Mouse (Mus musculus) T-helper 17 cell (primary cell): ENCODE measurements around the gene Prph.

Experiments used
- in situ Hi-C, 2 experiments: fragments of 300-600 bp; cut with MboI, MseI; formaldehyde crosslinking; loops; 1 replicate in 1 of 2; 2 replicates in 1 of 2; pipeline ENCODE4 v1.15.1; 2025; ENCODE audit warnings: high pct_unique_total_duplicates in 2 of 2

The Prph gene

DNA sequence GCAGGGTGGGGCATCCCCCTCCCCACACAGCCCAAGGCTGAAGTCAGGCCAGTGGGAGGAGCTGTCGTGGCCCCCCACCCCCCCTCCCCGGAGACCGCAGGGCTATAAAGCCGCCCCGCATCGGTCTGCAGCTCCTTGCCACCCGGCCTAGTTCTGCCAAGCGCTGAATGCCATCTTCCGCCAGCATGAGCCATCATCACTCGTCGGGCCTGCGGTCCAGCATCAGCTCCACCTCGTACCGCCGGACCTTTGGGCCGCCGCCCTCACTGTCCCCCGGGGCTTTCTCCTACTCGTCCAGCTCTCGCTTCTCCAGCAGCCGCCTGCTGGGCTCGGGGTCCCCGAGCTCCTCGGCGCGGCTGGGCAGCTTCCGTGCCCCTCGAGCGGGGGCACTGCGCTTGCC is at the start of gene Prph:
Prph (plus strand) TSS at position 135 of the 400 bp plus-strand sequence.
- in situ Hi-C loops = loop anchor here (5.0 to 10.0 kb wide), 2 partner anchors 60 to 72 kb away; partner anchors contain the start of gene Spats2 (in 1 of the 2)

DNA sequence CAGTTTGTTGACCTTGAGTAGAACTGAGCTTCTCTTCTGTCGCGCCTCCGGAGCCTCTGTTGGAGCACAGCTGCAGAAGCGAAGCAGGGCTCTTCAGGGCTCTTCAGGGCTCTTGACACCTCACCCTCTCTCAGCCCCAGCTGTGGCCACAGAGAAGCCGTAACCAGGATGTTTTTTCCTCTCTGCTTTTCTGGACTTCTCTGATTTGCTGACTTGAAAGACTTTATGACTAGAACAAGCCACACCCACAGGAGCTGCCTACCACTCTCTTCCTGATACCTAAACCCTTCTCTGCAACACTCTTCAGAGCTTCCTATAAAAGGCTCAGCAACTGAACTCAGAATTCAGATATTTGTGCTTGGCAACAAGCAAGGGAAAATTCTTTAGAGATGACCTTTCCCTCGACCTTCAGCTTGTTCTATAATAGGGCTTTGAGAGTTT is 46.2 kb upstream of the Prph start:
- in situ Hi-C loops = no loop called here

DNA sequence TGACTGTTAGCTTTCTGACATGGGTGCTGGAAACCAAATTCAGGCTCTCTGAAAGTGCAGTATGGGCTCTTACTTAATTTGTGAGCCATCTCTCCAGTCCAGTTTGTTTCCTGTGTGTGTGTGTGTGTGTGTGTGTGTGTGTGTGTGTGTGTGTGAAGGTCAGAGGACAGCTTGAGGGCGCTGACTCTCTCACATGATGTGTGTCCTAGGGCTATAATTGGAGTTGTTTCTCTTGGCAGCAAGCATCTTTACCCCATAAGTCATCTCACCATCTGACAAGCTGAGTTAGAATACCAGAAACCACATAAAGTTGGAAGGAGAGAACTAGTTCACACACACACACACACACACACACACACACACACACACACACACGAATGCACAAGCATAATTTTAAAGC is 44.1 kb upstream of the Prph start:
- in situ Hi-C loops = no loop called here

DNA sequence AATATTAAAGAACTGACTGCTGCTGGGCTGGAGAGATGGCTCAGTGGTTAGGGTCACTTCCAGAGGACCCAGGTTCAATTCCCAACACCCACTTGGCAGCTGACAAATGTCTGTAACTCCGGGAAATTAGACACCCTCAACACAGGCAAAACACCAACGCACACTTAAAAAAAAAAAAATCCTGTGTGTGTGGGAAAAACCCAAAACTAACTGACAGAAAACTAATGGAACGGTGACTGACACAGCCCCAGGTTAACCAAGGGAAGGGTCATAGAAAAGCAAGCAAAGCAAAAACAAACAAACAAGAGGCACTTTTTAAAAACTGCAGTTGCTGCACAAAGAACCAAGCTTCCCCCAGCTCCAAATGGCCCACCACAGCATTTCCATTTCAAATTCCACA is 43.0 kb upstream of the Prph start:
- in situ Hi-C loops = no loop called here

DNA sequence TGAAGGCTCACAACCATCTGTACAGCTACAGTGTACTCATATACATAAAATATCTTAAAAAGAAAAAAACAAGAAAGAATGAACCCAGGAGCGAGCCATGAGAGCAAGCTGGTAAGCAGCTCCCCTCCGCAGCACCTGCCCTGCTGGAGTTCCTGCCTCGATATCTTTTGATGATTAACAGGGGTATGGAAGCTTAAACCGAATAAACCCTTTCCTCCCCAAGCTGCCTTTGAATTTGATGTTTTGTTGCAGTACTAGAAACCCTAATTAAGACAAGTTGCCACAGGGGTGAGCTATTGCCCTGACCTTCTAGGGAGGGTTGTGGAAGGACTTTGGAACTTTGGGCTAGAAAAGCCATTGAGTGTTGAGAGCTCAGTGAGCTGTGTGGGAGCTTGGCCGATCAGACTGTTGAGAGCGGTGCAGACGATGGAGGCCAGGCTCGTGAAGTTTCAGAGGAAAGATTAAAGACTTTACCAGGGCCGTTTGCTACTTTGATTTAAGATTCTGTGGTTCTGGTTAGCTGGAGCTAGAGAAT is 40.4 kb upstream of the Prph start:
- in situ Hi-C loops = no loop called here

DNA sequence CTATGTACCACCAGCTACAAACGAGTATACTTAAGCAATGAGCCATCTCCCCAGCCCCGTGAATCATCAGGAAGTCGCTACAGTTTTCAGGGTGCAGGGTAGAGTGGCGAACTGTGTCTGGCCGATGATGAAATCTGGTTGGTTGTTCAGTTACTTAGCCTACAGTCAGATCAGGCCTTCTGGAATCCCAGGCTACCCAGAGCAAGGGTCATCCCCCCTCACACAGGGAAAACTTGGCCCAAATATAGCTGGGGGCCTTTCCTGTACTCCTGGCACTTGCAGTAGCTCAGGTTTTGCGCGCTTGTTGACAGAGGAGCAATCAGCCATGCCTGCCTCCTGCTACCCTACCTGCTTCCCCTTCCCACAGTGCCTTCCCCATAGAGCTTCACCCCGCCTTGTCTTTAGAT is 37.6 kb upstream of the Prph start:
- in situ Hi-C loops = no loop called here

DNA sequence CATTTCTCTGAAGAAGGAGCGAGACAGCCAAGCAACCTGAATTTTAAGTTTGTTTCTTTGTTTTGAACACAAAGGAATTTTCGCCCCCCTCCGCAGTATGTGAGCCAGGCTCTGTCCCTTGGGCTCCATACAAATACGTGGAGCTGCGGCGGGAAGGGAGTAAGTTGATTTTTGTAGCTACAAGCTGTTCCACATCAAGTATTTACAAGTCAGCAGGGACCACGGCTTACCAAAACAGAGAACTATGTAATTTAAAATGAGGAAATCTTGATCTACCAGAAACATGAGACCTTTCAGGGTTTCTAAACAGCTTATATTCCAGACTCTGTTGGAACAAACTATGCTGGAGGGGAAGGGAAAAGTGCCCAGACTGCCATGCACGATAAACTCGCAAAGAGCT is 37.0 kb upstream of the Prph start:
- in situ Hi-C loops = no loop called here

DNA sequence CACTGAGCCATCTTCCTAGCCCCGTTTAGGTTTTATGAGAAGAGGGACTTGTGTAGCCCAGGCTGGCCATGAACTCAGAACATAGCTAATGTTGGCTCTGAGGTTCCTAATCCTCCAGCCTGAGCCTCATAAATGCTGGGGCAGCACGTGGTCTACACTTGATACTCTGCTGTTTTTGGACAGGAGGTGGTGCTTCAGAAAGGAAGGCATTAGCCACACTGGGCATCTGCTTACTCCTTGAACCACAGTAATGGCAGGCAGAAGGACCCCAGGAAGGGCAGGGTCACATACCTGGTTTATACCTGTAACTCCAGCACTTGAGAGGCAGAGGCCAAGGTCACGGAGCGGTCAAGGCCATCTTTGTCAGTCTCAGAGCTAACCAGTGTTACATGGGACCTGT is 36.3 kb upstream of the Prph start:
- in situ Hi-C loops = no loop called here

DNA sequence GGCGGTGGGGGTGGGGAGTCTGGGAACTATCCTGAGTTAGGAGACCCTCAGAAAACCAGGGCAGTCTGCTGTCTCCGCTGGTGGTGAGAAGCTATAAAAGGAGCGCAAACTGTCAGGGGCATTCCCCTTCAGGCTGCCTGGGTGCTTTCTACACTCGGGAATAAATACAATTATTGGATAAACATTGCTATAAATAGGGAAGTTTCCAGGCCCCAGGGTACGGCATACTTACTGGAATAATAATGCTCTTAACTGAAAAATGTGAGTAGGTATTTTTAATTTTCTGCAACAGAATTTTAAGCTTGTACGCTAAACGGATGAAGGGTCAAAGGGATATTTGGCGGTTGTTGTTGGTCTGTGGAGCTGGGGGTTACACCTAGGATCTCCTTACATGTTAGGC is 35.5 kb upstream of the Prph start:
- in situ Hi-C loops = no loop called here

DNA sequence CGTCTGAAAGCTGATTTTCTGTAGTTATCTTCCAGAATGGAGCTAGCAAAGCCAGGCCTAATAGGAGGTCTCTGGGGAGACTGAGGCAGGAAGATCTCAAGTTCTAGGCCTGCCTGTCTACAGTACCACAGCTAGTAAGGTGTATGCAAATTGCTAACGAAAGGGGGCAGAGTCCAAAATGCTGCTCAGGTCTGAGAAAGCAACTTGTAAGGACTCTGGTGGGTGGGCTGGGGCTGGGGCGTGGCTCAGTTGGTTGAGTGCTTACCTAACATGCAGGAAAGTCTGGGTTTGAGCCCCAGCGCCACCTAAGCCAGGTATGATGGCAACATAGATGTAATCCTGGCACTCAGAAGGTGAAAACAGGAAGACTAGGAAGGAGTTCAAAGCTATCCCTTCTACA is 34.8 kb upstream of the Prph start:
- in situ Hi-C loops = no loop called here

DNA sequence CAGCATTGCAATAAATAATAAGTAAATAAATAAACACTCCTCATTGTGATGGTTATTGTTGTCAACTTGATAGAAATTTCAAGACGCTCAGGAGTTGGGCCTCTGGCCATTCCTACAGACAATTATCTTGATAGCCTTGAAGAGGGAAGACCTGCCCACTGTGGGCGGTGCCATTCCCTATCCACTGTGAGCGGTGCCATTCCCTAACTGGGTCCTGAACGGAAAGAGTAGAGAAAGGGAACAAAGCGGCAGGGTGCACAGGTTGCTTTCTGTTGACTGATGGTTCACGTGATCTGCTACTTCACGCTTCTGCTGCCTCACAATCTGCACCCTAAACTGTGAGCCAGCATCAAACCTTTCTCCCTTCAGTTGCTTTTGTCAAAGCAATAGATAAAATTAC is 33.7 kb upstream of the Prph start:
- in situ Hi-C loops = no loop called here

DNA sequence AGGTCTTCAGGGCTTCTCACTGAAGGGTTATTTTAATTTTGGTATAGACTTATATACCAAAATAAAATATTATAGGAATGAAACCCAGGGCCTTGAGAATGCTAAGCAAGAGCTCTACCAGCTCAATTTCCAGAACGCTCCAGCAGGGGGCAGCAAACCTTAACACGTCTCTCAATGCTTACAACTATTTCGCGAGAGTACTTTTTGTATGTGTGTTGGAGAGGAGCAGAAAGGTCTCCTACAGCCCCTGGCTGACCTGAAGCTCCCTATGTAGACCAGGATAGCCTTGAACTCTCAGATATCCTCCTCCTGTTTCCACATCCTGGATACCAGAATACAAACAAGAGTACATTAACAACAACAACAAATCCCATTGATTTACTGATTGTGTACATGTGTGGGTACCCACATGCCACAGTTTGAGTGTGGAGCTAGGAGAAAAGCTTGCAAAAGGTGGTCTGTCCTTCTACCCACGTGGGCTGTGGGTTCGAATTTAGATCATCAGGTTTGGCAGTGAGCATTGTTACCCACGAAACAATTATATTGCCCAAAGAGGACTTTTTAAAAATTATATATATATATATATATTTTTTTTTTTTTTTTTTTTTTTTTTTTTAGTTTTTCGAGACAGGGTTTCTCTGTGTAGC is 30.2 kb upstream of the Prph start:
- in situ Hi-C loops = no loop called here

DNA sequence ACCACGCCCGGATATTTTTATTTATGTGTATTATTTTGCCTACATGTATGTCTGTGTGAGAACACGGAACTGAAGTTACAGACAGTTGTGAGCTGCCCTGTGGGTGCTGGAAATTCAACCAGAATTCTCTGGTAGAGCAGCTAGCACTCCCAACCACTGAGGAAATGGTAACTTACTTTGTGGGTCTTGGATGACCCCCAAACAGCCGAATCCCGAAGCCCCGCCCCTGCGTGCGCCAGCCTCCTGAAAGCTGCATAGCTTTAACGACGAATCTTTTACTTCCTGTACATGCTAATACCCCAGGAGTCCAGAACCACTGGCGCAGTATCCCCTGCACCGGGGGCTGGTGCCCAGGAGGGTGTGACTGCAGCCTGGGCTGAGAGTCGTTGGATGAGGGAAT is 29.6 kb upstream of the Prph start:
- in situ Hi-C loops = no loop called here

DNA sequence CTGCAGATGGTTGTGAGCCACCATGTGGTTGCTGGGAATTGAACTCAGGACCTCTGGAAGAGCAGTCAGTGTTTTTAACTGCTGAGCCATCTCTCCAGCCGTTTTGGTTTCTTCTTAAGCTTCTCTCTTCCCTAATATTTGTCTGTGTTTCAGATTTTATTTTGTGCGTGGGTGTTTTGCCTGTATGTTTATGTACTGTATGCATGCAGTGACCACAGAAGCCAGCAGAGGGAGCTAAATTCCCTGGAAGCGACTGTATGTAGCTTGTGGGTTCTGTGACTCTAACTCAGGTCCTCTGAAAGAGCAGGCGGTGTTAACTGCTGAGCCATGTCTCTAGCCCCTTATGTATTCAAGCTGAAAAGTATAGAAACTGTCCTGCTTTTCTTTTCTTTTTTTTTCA is 28.7 kb upstream of the Prph start:
- in situ Hi-C loops = no loop called here

DNA sequence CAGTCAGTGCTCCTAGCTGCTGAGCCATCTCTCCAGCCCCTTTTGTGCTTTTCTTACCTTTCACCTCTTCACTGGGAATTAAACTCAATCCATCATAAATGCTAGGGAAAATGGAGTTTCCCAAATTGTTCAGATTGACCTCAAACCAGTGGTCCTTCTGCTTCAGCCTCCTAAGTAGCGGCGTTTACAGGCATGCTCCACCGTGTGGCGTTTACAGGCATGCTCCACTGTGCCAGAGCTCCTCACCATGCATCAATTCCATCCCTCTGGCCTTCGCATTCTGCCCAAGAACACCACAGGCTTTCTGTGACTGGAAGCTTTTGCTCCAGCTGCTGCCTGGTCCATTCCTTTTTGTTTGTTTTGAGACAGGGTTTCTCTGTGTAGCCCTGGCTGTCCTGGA is 27.9 kb upstream of the Prph start:
- in situ Hi-C loops = no loop called here

DNA sequence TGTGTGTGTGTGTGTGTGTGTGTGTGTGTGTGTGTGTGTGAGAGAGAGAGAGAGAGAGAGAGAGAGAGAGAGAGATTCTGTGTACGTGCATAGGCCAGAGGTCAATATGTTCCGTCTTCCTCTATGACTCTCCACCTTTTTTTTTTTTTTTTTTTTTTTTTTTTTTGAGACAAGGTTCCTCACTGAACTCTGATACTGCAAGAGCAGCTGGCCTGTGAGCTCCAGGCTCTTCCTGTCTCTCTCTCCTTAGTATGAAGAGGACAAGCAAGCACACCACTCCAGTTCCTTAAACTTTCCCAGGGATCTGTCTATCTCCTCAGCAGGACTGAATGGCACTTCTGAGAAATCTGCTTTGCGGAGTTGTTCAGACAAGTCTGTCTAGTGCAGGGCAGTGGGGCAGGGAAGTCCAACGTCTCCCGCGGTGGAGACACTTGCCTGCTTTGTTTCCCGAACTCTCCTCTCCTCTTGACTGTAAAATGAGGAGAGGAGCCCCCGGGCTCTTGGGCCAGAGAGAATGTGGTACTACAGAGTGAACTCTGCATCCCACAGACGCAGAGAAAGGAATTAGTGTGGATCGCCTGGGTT is 26.0 kb upstream of the Prph start:
- in situ Hi-C loops = no loop called here

DNA sequence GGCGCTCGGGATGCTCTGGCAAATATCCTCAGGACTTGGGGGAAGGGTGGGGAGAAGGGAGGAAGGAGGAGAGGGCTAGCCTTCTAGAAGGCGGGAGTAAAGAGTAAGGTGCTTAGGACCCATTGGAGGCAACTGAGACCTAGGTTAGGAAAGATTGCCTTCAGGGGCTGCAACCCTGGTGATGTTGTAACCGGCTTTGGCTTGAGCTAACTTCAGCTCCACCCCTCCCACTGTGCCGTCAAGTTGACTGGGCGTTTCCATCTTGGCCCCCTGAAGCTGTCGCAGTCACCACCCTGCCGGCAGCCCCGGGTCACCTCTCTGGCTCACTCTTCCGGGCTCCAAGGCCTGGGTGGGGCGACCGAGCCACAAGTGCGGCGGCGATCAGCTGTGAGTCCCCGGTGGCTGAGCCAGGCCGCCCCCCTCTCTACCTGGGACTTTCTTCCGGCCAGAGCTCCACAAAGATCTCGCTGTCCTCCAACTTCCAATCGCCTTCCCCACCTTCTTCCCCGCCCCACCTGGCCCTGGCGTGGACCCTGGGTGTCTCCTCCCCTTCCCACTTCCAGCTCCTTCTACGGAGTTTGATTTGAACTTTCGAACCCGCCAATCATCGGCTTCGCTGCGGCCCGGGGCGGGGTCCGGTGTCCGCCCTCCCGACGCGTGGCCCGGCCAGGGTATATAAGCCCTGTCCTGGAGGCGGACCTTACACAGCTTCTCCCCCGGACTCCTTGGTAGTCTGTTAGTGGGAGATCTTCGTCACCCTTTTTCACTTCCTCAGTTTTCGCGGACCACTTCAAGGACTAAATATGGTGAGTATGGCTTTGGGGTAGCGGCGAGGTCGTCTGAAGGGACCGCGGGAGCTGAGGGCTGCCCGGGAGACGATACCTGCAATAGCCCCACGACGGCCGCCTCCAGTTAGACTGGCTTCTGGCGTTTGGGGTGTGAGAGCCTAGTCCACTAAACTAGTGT is 25.1 kb upstream of the Prph start, which contains the start of gene Tuba1c:
Tuba1c (plus strand) TSS at position 273 of the 966 bp plus-strand sequence.
- in situ Hi-C loops = loop anchor here (5.0 to 10.0 kb wide), 2 partner anchors 98 to 515 kb away; partner anchors contain the start of gene Tuba1b (in 2 of the 2)

DNA sequence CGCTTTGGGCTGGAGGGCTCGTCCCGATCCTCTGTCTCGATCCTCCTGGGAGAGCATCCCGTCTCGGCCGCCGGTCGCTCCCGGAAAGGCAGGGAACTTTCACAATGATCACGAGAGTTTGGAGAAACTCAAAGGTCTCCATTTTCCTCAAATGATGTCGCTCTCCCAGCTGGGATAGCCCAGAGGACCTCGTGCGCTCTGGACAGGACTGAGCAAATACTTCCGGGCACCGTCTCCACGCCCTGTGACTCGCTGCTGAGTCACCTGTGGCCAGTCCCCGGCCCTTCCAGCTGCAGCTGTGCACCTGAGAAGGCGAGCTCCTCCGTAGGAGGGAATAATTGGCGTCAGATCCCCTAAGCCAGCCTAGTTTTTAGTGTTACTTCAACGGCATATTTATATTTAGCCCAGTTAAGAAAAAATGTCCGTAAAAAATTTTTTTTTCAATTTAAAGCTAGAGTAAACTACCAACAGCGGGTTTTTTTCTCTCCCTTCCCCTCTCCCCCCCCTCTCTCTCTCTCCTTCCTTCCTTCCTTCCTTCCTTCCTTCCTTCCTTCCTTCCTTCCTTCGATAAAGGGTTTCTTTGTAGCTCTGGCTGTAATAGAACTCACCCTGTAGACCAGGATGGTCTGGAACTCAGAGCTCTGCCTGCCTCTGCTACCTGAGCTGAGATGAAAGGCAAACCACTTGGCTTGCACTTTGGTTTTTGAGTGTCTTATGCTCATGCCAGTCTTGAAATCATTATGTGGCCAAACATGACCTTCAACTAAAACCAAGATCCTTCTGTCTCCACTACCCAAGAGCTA is 24.2 kb upstream of the Prph start:
- in situ Hi-C loops = loop anchor here (5.0 to 10.0 kb wide), 2 partner anchors 98 to 516 kb away; partner anchors contain the start of gene Tuba1b (in 2 of the 2)

DNA sequence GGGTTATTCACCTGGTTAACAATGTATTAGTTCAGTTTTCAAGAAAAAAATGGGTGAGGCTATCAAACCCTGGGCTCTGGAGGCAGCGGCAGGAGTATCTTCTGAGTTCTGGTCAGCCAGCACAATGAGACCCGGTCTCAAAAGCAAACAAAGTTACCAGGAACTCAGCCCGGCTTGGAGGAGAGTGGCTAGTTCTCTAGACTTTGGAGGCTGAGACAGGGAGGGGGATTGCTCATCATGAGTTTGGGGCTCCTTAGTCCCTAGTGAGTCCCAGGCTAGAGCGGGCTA is 23.6 kb upstream of the Prph start:
- in situ Hi-C loops = loop anchor here (5.0 to 10.0 kb wide), 2 partner anchors 99 to 517 kb away; partner anchors contain the start of gene Tuba1b (in 2 of the 2)

DNA sequence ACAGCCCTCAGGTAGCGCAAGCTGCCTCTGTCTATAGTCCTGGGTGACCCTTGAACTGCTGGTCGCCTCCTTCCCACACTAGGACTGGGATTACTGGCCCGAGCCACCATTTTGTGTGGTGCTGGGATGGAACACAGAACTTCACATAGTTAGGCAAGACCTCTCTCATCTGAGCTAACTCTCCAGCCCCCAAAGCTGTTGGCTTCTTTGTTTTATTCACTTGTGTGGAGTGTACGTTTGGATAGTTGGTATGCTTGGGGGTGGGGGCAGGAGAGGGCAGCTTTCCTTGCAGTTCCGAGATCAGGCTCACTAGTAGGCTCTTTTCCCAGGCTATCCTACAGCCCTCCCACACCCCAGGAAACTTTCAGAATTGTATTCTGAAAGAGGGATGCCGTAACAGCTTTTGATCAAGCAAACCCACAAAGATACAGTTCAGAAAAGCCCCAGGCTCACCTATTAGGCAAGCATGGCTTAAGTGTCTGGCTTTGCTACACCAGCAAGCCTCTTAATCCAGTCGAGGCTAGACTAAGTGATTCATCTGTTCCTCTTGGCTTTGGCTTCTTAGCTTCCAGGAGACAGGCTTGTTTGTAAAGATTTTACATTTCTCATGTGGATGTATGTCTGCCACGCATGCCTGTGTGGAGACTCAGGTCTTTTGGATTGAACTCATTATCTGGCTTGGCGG is 22.8 kb upstream of the Prph start:
- in situ Hi-C loops = loop anchor here (5.0 to 10.0 kb wide), 2 partner anchors 100 to 517 kb away; partner anchors contain the start of gene Tuba1b (in 2 of the 2)
